Mouse (Mus musculus) spleen, adult 2 months (tissue): ENCODE measurements around the gene Fth1. TPM values are rescaled to one million over a fixed set of nuclear protein-coding genes. Genes with fewer than 3 reads are reported as not detected.
"Not testable (repeated sequence)": the region's sequence is repeated elsewhere in the genome, so short reads cannot be mapped to it uniquely, and the experiment has no call there.

ENCODE experiments used
- DNase-seq, 2 experiments: peaks; one replicate each; pipeline versions ENCODE4 v3.0.0 to v3.0.0-alpha.2; 2012 to 2021; ENCODE audit warnings: low spot score in 2 of 2, low read depth in 1 of 2
- H3K27ac ChIP-seq: fragments of 200-500 bp; 2 replicates; pipeline ENCODE4 v1.5.1; 2012; ENCODE audit warnings: low read length, inconsistent platforms; ENCODE audit not compliant: insufficient read depth
- H3K27me3 ChIP-seq: fragments of 200-500 bp; 2 replicates; pipeline ENCODE4 v1.6.1; 2012; ENCODE audit warnings: mild to moderate bottlenecking, moderate library complexity, low read length, inconsistent platforms; ENCODE audit not compliant: control insufficient read depth, insufficient read depth
- H3K36me3 ChIP-seq: fragments of 200-500 bp; 2 replicates; pipeline ENCODE4 v1.6.1; 2012; ENCODE audit warnings: mild to moderate bottlenecking, low read length, inconsistent platforms; ENCODE audit not compliant: control insufficient read depth, insufficient read depth
- H3K4me1 ChIP-seq: fragments of 200-500 bp; 2 replicates; pipeline ENCODE4 v1.6.1; 2011; ENCODE audit warnings: inconsistent platforms; ENCODE audit not compliant: control insufficient read depth, insufficient read depth, insufficient read length
- H3K4me3 ChIP-seq: fragments of 200-500 bp; 2 replicates; pipeline ENCODE4 v1.5.1; 2011; ENCODE audit warnings: mild to moderate bottlenecking, inconsistent platforms; ENCODE audit not compliant: insufficient read depth, insufficient read length; ENCODE audit errors: extremely low read depth
- CTCF ChIP-seq: fragments of 200-500 bp; IDR thresholded peaks from 2 replicates; pipeline ENCODE4 v1.5.1; 2011; ENCODE audit warnings: mild to moderate bottlenecking, inconsistent platforms; ENCODE audit not compliant: insufficient read depth, insufficient read length, insufficient replicate concordance; ENCODE audit errors: extremely low read depth
- POLR2A ChIP-seq: fragments of 200-500 bp; IDR thresholded peaks from 2 replicates; pipeline ENCODE4 v1.6.1; 2011; ENCODE audit warnings: low read depth, low read length, inconsistent platforms
- WGBS: fragments of 180-500 bp; shearing (Covaris S2); methylation state at CpG from one replicate; pipeline ENCODE4 v1.1.7; 2018; 5-methylcytosine and 5-hydroxymethylcytosine counted together
- polyA plus RNA-seq: library from polyadenylated mRNA; depleted of rRNA; stranded (reverse); fragments of >200 nt; gene quantifications from 2 replicates; pipeline ENCODE4 v1.2.3, GENCODE M21; 2012

The Fth1 gene
- polyA plus RNA-seq, 1 experiment = 3,609 TPM

- 88% methylated on average over 5 of the region's 5 CpGs for WGBS
- Histone ChIP-seq H3K4me3 (no peak overlapping the region), H3K27me3 (no peaks in the 10 kb centered on the region), H3K36me3 (no peaks in the 10 kb centered on the region), H3K27ac (no peak overlapping the region), H3K4me1 (peaks cover 8% of the 10 kb centered on the region; the same call in 1 of the 2 replicates)
- TF ChIP-seq CTCF = no peak
- no peak for TF ChIP-seq POLR2A
- no peak for DNase-seq
These were observed 22.4 kb upstream of the Fth1 start for GRCm38 (mm10) chr19:9957965-9958364.

- WGBS = 90% methylated on average over 5 of the region's 5 CpGs
These were observed 19.6 kb upstream of the Fth1 start for GRCm38 (mm10) chr19:9960769-9961168.

GRCm38 (mm10) chr19:9964205-9964916 lies 16.0 kb upstream of the Fth1 start:
- Histone ChIP-seq H3K36me3 (no peaks in the 10 kb centered on the region), H3K27me3 (no peaks in the 10 kb centered on the region), H3K4me3 (no peak overlapping the region), H3K27ac (no peak overlapping the region), H3K4me1 (no peaks in the 10 kb centered on the region)
- DNase-seq = no peak
- WGBS = 45% methylated on average over 7 of the region's 7 CpGs
- no peak for TF ChIP-seq POLR2A

More at GRCm38 (mm10) chr19:9960769-9961168, 19.6 kb upstream of the Fth1 start:
- DNase-seq = no peak
- no peaks in the 10 kb centered on the region for H3K27me3 ChIP-seq
- H3K4me1 ChIP-seq = no peaks in the 10 kb centered on the region
- no peak overlapping the region for H3K4me3 ChIP-seq
- H3K27ac ChIP-seq = no peak overlapping the region
- no peak for TF ChIP-seq CTCF
- TF ChIP-seq POLR2A = no peak
- H3K36me3 ChIP-seq = no peaks in the 10 kb centered on the region

GRCm38 (mm10) chr19:9966096-9966867 lies 14.1 kb upstream of the Fth1 start:
- no peak overlapping the region for H3K27ac ChIP-seq
- WGBS = 70% methylated on average over 2 of the region's 2 CpGs
- H3K36me3 ChIP-seq = no peaks in the 10 kb centered on the region
- DNase-seq = no peak
- H3K4me1 ChIP-seq = no peaks in the 10 kb centered on the region
- no peak overlapping the region for H3K4me3 ChIP-seq
- H3K27me3 ChIP-seq = no peaks in the 10 kb centered on the region
- TF ChIP-seq POLR2A (no peak), CTCF (no peak)

GRCm38 (mm10) chr19:9968081-9968787 lies 12.2 kb upstream of the Fth1 start:
- WGBS = 83% methylated on average over 10 of the region's 10 CpGs
- Histone ChIP-seq H3K36me3 (no peaks in the 10 kb centered on the region), H3K27ac (no peak overlapping the region), H3K4me3 (no peak overlapping the region), H3K4me1 (no peaks in the 10 kb centered on the region), H3K27me3 (no peaks in the 10 kb centered on the region)
- TF ChIP-seq CTCF (no peak), POLR2A (no peak)
- DNase-seq = no peak

GRCm38 (mm10) chr19:9974853-9975252 lies 5.5 kb upstream of the Fth1 start:
- H3K27me3 ChIP-seq, H3K36me3 ChIP-seq, H3K4me1 ChIP-seq, H3K4me3 ChIP-seq: not testable (repeated sequence)
- 3% methylated on average over 2 of the region's 2 CpGs for WGBS
- H3K27ac ChIP-seq = peak overlapping the region; percentile 49
- peak; percentile 54 to 59 for DNase-seq

GRCm38 (mm10) chr19:9977085-9977484 lies 3.3 kb upstream of the Fth1 start:
- Histone ChIP-seq H3K36me3 (no peaks in the 10 kb centered on the region), H3K27ac (no peak overlapping the region), H3K4me1 (peaks cover 5% of the 10 kb centered on the region; the same call in 1 of the 2 replicates), H3K27me3 (no peaks in the 10 kb centered on the region), H3K4me3 (no peak overlapping the region)
- TF ChIP-seq POLR2A = no peak
- no peak for TF ChIP-seq CTCF
- no peak for DNase-seq
- 96% methylated on average over 10 of the region's 10 CpGs for WGBS
